Mouse (Mus musculus) limb, embryonic 10.5 days (tissue): ENCODE results near the gene Ss18l2. TPM values are rescaled to one million over a fixed set of nuclear protein-coding genes. Genes with fewer than 3 reads are reported as not detected.

ENCODE experiments used
- polyA plus RNA-seq: library from polyadenylated mRNA; unstranded; fragments of >200 nt; fragmentation: Nextera tagmentation; extraction: Ambion mirVana; gene quantifications from 2 replicates; pipeline ENCODE4 v1.2.1, GENCODE M21; 2016

The Ss18l2 gene
- polyA plus RNA-seq, 1 experiment from 2014 or later, result 93.9 TPM

Other genes starting within 250 kb of the Ss18l2 start
- gene Cck, start 214.6 kb upstream of the Ss18l2 start, polyA plus RNA-seq, result 0.68 and 0.86 TPM in 2 replicates
- gene Lyzl4, start 68.2 kb upstream of the Ss18l2 start, polyA plus RNA-seq, result not detected in 2 replicates
- 0.14 and 0.49 TPM in 2 replicates for gene Vipr1, start 67.6 kb upstream of the Ss18l2 start, polyA plus RNA-seq
- gene Sec22c, start 4.8 kb upstream of the Ss18l2 start, polyA plus RNA-seq, result 10.9 and 12.6 TPM in 2 replicates
- gene Nktr, start 8.8 kb downstream of the Ss18l2 start, polyA plus RNA-seq, result 47.2 and 58.8 TPM in 2 replicates
- gene Zfp651, start 49.0 kb downstream of the Ss18l2 start, polyA plus RNA-seq, result 4.4 and 7.0 TPM in 2 replicates
- gene Klhl40, start 67.3 kb downstream of the Ss18l2 start, polyA plus RNA-seq, result 0.10 and 0.71 TPM in 2 replicates
- not detected in 2 replicates for gene Hhatl, start 82.2 kb downstream of the Ss18l2 start, polyA plus RNA-seq
- gene Ccdc13, start 129.1 kb downstream of the Ss18l2 start, polyA plus RNA-seq, result 0.36 and 0.38 TPM in 2 replicates
- gene Higd1a, start 148.0 kb downstream of the Ss18l2 start, polyA plus RNA-seq, result 174 and 201 TPM in 2 replicates
- 0.16 TPM in 1 of 2 replicates, not detected in the other for gene Ackr2, start 188.0 kb downstream of the Ss18l2 start, polyA plus RNA-seq
- gene Cyp8b1, start 206.0 kb downstream of the Ss18l2 start, polyA plus RNA-seq, result not detected in 2 replicates
- 0.40 and 0.65 TPM in 2 replicates for gene Fam198a, start 240.7 kb downstream of the Ss18l2 start, polyA plus RNA-seq